ENCODE assay signal across 24 mouse cellular contexts in the genomic region with DNA sequence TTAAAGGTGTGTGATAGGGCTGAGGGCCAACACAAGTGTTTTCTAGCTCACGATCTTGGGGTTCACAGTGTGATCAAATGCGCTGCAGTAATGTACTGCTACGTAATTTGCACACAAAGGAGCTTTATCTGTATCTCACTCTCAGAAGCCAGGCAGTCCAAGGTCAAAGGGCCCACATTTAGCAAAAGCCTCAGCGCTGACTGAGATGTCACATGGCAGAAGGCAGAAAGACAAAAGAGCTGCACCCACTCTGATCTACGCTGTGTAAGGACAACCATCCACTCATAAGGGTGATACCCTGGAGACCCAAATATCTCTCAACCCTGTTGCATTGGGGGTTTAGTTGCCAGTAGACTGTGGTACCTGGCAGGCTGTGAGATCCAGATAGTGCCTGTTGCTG. TPM values are rescaled to one million over a fixed set of nuclear protein-coding genes. Genes with fewer than 3 reads are reported as not detected.
DNase-seq lines count a peak whose midpoint lies in the region; ATAC-seq and TF ChIP-seq lines count a peak whose summit lies in the region.
"Had no signal": no experiment of that assay in that cellular context is flagged by ENCODE, and none has a peak within 500 bp of the region (broad histone marks: within the 10 kb centered on the region; RNA-seq: fewer than 3 reads in every experiment).

No protein-coding gene starts in this region.

- WGBS in heart, embryonic 14.5 days: 34% methylated on average over 5 of the region's 5 CpGs
- WGBS in kidney, adult 2 months: 68% methylated on average over 5 of the region's 5 CpGs

- peak; percentile 77 for DNase-seq in adrenal gland, adult 2 months
- DNase-seq in adrenal gland, adult 18-20 months (ENCODE audit: low spot score in 2 of 2): no peak
- no peak for DNase-seq in heart, postnatal 4 days
- DNase-seq in kidney, adult 2 months: no peak
- DNase-seq in kidney, postnatal 4 days: no peak
- DNase-seq in adrenal gland, postnatal 25 days: peak; percentile 35
- DNase-seq in right cerebral cortex, postnatal 25 days: no peak
- DNase-seq: cerebellum, adult 11 months; cerebellum, adult 9-11 months; gastrocnemius, postnatal 10 days; kidney, postnatal 25 days; layer of hippocampus, postnatal 36 days; lung, adult 18-20 months; lung, postnatal 10 days had no signal

- TF ChIP-seq CTCF in kidney, adult 2 months (conservative IDR thresholded peaks at IDR 0.05; ENCODE audit: insufficient read depth, insufficient read length, low read depth, low read length): no peak

- H3K9ac ChIP-seq in heart, embryonic 14.5 days (ENCODE audit: low read length): peak overlapping the region; percentile 34; the same call in 1 of the 2 replicates
- H3K9ac ChIP-seq: hindbrain, embryonic 13.5 days had no signal

- peaks cover under 1% of the 10 kb centered on the region; the same call in 1 of the 2 replicates for H3K27me3 ChIP-seq in heart, embryonic 14.5 days (ENCODE audit: control insufficient read depth, insufficient read depth, low read length)
- H3K27me3 ChIP-seq in kidney, adult 2 months (replicated peaks; ENCODE audit: control insufficient read depth, insufficient read depth, low read length): no peaks in the 10 kb centered on the region

- H3K4me2 ChIP-seq in heart, embryonic 14.5 days (ENCODE audit: low read length): 0 out of 2 replicates have a peak overlapping the region, but pooled peaks have one; percentile 1
- H3K4me2 ChIP-seq: hindbrain, embryonic 13.5 days; midbrain, embryonic 11.5 days had no signal

- ATAC-seq in heart, embryonic 14.5 days (ENCODE audit: insufficient number of reproducible peaks, insufficient read depth, low FRiP score, low read depth): no peak
- ATAC-seq: forebrain, embryonic 16.5 days had no signal

- no peak for TF ChIP-seq POLR2A in kidney, adult 2 months (IDR thresholded peaks at IDR 0.05; ENCODE audit: low read depth, low read length)

- no peak overlapping the region for H3K4me3 ChIP-seq in heart, embryonic 14.5 days (ENCODE audit: control insufficient read depth in 1 of 2, insufficient read depth in 1 of 2, low read depth in 1 of 2, low read length in 2 of 2)
- H3K4me3 ChIP-seq in kidney, adult 2 months (ENCODE audit: insufficient read depth, low read depth, low read length): no peak overlapping the region
- H3K4me3 ChIP-seq: forebrain, embryonic 10.5 days; hindbrain, embryonic 13.5 days had no signal

- H3K27ac ChIP-seq in heart, embryonic 14.5 days (replicated peaks in 1 of 2; ENCODE audit: control insufficient read depth in 1 of 2, insufficient read depth in 1 of 2, low read depth in 2 of 2, low read length in 2 of 2): peak overlapping the region; percentile 61 to 65
- peak overlapping the region; percentile 95 for H3K27ac ChIP-seq in kidney, adult 2 months (ENCODE audit: insufficient read depth, low read depth, low read length)
- H3K27ac ChIP-seq: forebrain, embryonic 10.5 days; hindbrain, embryonic 13.5 days had no signal

- H3K36me3 ChIP-seq in heart, embryonic 14.5 days (ENCODE audit: control insufficient read depth, insufficient read depth, low read length): no peaks in the 10 kb centered on the region
- no peaks in the 10 kb centered on the region for H3K36me3 ChIP-seq in kidney, adult 2 months (ENCODE audit: control insufficient read depth, insufficient read depth, low read length)
- H3K36me3 ChIP-seq: forebrain, embryonic 10.5 days; hindbrain, embryonic 13.5 days had no signal

- no peaks in the 10 kb centered on the region for H3K9me3 ChIP-seq in heart, embryonic 14.5 days (ENCODE audit: control insufficient read depth, low read length)
- H3K9me3 ChIP-seq: forebrain, embryonic 10.5 days; hindbrain, embryonic 13.5 days had no signal

- H3K4me1 ChIP-seq in heart, embryonic 14.5 days (ENCODE audit: control insufficient read depth in 2 of 2, insufficient read depth in 2 of 2, low read length in 2 of 2): peaks cover 46 to 63% of the 10 kb centered on the region in 2 experiments
- peaks cover 28% of the 10 kb centered on the region for H3K4me1 ChIP-seq in kidney, adult 2 months (ENCODE audit: control insufficient read depth, insufficient read depth, low read length)

RNA-seq across cellular contexts. Expression of a gene that starts 4.1 kb away (rescaled TPM):
- 10 to 100 TPM; 12.0 to 22.5 TPM for total RNA-seq in adrenal gland, adult 2 months (2021)
- polyA plus RNA-seq in adrenal gland, adult 2 months (2012; rRNA removed): 35.3 and 38.7 TPM in 2 replicates
- 10 to 100 TPM; 11.5 to 19.4 TPM for total RNA-seq in adrenal gland, adult 18-20 months (2021)
- 8.3 and 8.6 TPM in 2 replicates for polyA plus RNA-seq in heart, embryonic 14.5 days (2014; fragmentation: Nextera tagmentation; extraction: Ambion mirVana)
- total RNA-seq in heart, postnatal 4 days (2021): 10 to 100 TPM; 14.0 to 14.2 TPM
- 10.9 and 13.7 TPM in 2 replicates for polyA plus RNA-seq in kidney, adult 2 months (2012; rRNA removed)
- total RNA-seq in adrenal gland, postnatal 25 days (2021): 22.6 and 23.1 TPM in 2 replicates
- total RNA-seq: liver, adult 2 months had no signal

RNA-seq across cellular contexts. Expression of a gene that starts 36.6 kb away (rescaled TPM):
- total RNA-seq in adrenal gland, adult 2 months (2021): under 1 TPM; 0.14 to 0.35 TPM
- polyA plus RNA-seq in adrenal gland, adult 2 months (2012; rRNA removed): 0.26 and 0.29 TPM in 2 replicates
- total RNA-seq in adrenal gland, adult 18-20 months (2021): under 1 TPM; 0.06 to 0.40 TPM
- polyA plus RNA-seq in heart, embryonic 14.5 days (2014; fragmentation: Nextera tagmentation; extraction: Ambion mirVana): 2.1 and 3.0 TPM in 2 replicates
- 1 to 10 TPM; 1.3 to 1.4 TPM for total RNA-seq in heart, postnatal 4 days (2021)
- polyA plus RNA-seq in kidney, adult 2 months (2012; rRNA removed): 0.03 and 0.05 TPM in 2 replicates
- 0.27 and 0.67 TPM in 2 replicates for total RNA-seq in adrenal gland, postnatal 25 days (2021)
- total RNA-seq: liver, adult 2 months had no signal
- polyA plus RNA-seq: embryonic facial prominence, embryonic 11.5 days; forebrain, embryonic 10.5 days; hindbrain, embryonic 13.5 days; limb, embryonic 11.5 days; liver, adult 2 months; midbrain, embryonic 11.5 days; neural tube, embryonic 11.5 days; thymus, postnatal 0 days had no signal

Comparison
In these comparisons a context has a peak if more than half of its experiments do, and no peak if none do; other contexts are left out.
1. DNase-seq: peak in adrenal gland, adult 2 months (single experiment) and adrenal gland, postnatal 25 days (single experiment); none in adrenal gland, adult 18-20 months (0 of 2), heart, postnatal 4 days (single experiment), kidney, adult 2 months (single experiment), kidney, postnatal 4 days (0 of 2) and right cerebral cortex, postnatal 25 days (single experiment).